Mouse (Mus musculus) heart, embryonic 13.5 days (tissue): ENCODE measurements around the gene Slc16a6. TPM values are rescaled to one million over a fixed set of nuclear protein-coding genes. Genes with fewer than 3 reads are reported as not detected.
A peak's percentile ranks its signal among the peaks of the same experiment; 100 is the strongest.

Experiments
- ATAC-seq: fragments of 200-750 bp; cut with Nextera tagmentation; 2 replicates; pipeline ENCODE4 v1.8.0; 2017; ENCODE audit warnings: moderate TSS enrichment; ENCODE audit not compliant: insufficient number of reproducible peaks, low FRiP score, low TSS enrichment; ENCODE audit errors: extremely low read depth
- H3K27ac ChIP-seq: fragments of 300-500 bp; sonication (generic); replicated peaks from 2 replicates; pipeline ENCODE4 v1.5.1; 2015; ENCODE audit warnings: moderate library complexity, mild to moderate bottlenecking, inconsistent platforms
- H3K27me3 ChIP-seq: fragments of 300-500 bp; sonication (generic); replicated peaks from 2 replicates; pipeline ENCODE4 v1.6.1; 2015; ENCODE audit warnings: mild to moderate bottlenecking, inconsistent platforms
- H3K36me3 ChIP-seq: fragments of 300-500 bp; sonication (generic); 2 replicates; pipeline ENCODE4 v1.6.1; 2015; ENCODE audit warnings: mild to moderate bottlenecking, inconsistent platforms
- H3K4me1 ChIP-seq: fragments of 300-500 bp; sonication (generic); 2 replicates; pipeline ENCODE4 v1.6.1; 2015; ENCODE audit warnings: inconsistent platforms
- H3K4me2 ChIP-seq: fragments of 300-500 bp; sonication (generic); 2 replicates; pipeline ENCODE4 v1.6.1; 2015; ENCODE audit warnings: inconsistent platforms, mild to moderate bottlenecking, moderate library complexity
- H3K4me3 ChIP-seq: fragments of 300-500 bp; sonication (generic); 2 replicates; pipeline ENCODE4 v1.5.1; 2015; ENCODE audit warnings: moderate library complexity, mild to moderate bottlenecking, inconsistent platforms
- H3K9ac ChIP-seq: fragments of 300-500 bp; sonication (generic); 2 replicates; pipeline ENCODE4 v1.6.1; 2015; ENCODE audit warnings: inconsistent platforms, mild to moderate bottlenecking, moderate library complexity
- H3K9me3 ChIP-seq: fragments of 300-500 bp; sonication (generic); 2 replicates; pipeline ENCODE4 v1.6.1; 2016; ENCODE audit warnings: inconsistent platforms
- WGBS: fragments of 180-500 bp; shearing (Covaris S2); methylation state at CpG from one replicate; pipeline ENCODE4 v1.1.7; 2015; ENCODE audit warnings: mixed read lengths; 5-methylcytosine and 5-hydroxymethylcytosine counted together
- polyA plus RNA-seq: library from polyadenylated mRNA; unstranded; fragments of >200 nt; fragmentation: Nextera tagmentation; extraction: Ambion mirVana; gene quantifications from 2 replicates; pipeline ENCODE4 v1.2.1, GENCODE M21; 2015

Gene Slc16a6
- polyA plus RNA-seq, 1 experiment from 2014 or later, result 9.7 TPM

DNA sequence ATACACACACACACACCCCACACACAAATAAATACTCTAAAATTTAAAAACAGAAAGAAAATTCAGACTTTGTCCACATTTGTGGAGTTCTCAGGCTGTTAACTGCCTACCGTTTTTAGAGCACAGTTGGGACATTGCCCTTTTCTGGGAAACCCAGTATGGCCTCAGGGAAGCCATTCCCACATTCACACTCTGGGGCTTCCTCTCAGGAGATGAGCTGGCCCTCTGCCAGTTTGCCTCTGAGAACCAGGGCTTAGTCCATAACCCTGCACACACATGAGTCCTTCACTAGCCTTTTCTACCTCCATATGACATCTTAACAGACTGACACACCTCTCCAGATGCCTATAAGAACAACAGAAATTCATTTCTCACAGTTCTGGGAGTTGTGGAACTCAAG, 50.1 kb downstream of the Slc16a6 start:
- Histone ChIP-seq H3K9ac (no peak overlapping the region), H3K27me3 (peaks cover 3% of the 10 kb centered on the region), H3K27ac (no peak overlapping the region), H3K4me2 (no peak overlapping the region), H3K4me1 (peaks cover 9% of the 10 kb centered on the region), H3K36me3 (peaks cover 2% of the 10 kb centered on the region), H3K4me3 (no peak overlapping the region), H3K9me3 (0 out of 2 replicates have a peak, but pooled peaks cover 6% of the 10 kb centered on the region)
- 53% methylated on average over 1 of the region's 1 CpGs for WGBS
- ATAC-seq, result no peak

DNA sequence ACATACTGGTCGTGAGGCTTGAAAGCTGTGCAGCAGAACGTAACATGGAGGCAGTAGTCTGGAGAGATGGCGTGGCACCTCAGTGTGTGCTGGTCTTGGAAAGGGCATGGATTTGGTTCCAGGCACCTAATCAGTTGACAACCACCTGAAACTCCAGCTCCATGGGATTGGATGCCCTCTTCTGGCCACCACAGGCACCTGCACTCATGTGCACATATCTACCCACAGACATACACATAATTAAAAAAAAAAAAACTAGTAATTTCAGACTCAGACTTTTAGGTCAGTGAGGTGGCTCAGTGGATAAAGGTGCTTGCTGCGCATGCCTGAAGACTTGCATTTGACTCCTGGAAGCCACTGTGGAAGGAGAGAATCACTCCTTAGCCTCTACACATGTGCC, 51.1 kb downstream of the Slc16a6 start:
- ATAC-seq, result no peak
- Histone ChIP-seq H3K9me3 (0 out of 2 replicates have a peak, but pooled peaks cover 6% of the 10 kb centered on the region), H3K27ac (no peak overlapping the region), H3K36me3 (no peaks in the 10 kb centered on the region), H3K9ac (no peak overlapping the region), H3K27me3 (peaks cover 3% of the 10 kb centered on the region), H3K4me2 (no peak overlapping the region), H3K4me1 (peaks cover 9% of the 10 kb centered on the region), H3K4me3 (no peak overlapping the region)
- WGBS, result 96% methylated on average over 4 of the region's 4 CpGs

DNA sequence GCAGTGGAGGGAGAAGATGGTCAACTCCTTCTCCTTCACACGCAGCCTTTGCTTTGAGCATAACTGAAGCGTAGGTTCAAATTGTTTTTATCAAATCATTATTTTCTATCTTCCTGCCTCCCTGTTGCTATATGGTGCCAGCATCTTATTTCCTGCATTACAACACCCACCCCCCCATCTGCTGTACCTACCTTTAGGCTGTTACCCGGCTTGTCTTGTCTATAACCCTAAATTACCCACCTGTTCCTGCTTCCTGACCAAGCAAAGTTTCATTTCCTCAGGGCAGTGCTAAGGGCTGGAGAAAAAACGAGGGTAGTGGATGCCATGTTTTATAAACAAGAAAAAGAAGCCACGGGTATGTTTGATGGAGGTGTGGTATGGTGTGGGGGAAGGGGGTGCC, 52.2 kb downstream of the Slc16a6 start:
- Histone ChIP-seq H3K9me3 (0 out of 2 replicates have a peak, but pooled peaks cover 6% of the 10 kb centered on the region), H3K4me2 (no peak overlapping the region), H3K27me3 (peaks cover 3% of the 10 kb centered on the region), H3K36me3 (no peaks in the 10 kb centered on the region), H3K9ac (no peak overlapping the region), H3K4me3 (no peak overlapping the region), H3K27ac (no peak overlapping the region), H3K4me1 (no peaks in the 10 kb centered on the region)
- 79% methylated on average over 5 of the region's 5 CpGs for WGBS
- no peak for ATAC-seq

DNA sequence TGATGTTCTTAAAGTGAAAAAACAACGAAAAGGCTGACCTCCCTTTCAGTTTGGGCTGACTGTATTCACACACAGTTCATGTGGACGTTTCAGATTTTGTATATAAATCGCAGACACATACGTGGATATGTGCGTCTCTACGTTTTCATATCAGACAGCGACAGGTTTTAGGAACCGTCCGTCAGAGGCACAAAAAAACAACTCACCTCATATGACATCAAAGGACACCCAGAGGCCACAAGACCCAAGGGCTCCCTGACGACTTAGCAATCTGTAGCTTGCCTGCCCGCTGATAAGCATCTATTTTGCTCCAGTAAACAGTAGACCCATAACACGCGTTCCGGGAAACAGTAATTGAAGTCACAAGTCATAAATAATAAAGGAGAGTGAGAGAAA, 52.8 kb downstream of the Slc16a6 start:
- Histone ChIP-seq H3K4me2 (no peak overlapping the region), H3K4me1 (no peaks in the 10 kb centered on the region), H3K4me3 (no peak overlapping the region), H3K9ac (no peak overlapping the region), H3K27me3 (peaks cover 3% of the 10 kb centered on the region), H3K9me3 (0 out of 2 replicates have a peak, but pooled peaks cover 6% of the 10 kb centered on the region), H3K27ac (no peak overlapping the region), H3K36me3 (no peaks in the 10 kb centered on the region)
- WGBS, result 81% methylated on average over 14 of the region's 14 CpGs
- ATAC-seq, result no peak

DNA sequence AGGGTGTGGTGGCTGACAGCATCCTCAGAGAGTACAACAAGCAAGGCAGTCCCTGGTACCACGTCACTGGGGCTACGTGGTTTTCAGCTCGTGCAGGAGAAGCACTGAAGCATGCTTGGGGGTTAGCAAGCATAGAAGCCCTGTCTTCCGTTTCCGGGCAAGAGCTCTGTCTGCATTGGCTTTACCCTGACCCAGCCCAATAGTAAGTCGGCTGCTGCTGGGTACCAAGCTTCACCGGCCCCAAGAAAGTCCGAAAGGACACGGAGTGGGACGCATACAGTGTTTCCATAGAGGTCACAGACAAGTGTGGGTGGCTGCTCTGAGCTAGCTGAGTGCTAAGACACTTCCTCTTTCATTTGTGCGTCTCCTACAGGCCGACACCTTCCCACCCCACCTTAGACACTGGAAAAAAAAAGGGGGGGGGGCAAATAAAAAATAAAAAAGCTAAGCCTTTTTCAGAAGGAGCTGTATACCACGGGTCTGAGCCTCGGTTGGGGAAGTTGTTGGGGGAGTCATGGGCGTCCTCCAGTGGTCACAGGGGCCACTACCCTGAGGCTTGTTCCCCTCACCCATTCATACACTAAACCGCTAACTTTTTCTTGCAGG, 53.3 kb downstream of the Slc16a6 start:
- no peak for ATAC-seq
- H3K4me2 ChIP-seq, result peak overlapping the region; percentile 52
- peaks cover 3% of the 10 kb centered on the region for H3K27me3 ChIP-seq
- H3K4me1 ChIP-seq, result no peaks in the 10 kb centered on the region
- WGBS, result 42% methylated on average over 16 of the region's 16 CpGs
- H3K9ac ChIP-seq, result 0 out of 2 replicates have a peak overlapping the region, but pooled peaks have one; percentile 3
- H3K27ac ChIP-seq, result no peak overlapping the region
- no peak overlapping the region for H3K4me3 ChIP-seq
- H3K36me3 ChIP-seq, result no peaks in the 10 kb centered on the region
- 0 out of 2 replicates have a peak, but pooled peaks cover 6% of the 10 kb centered on the region for H3K9me3 ChIP-seq

DNA sequence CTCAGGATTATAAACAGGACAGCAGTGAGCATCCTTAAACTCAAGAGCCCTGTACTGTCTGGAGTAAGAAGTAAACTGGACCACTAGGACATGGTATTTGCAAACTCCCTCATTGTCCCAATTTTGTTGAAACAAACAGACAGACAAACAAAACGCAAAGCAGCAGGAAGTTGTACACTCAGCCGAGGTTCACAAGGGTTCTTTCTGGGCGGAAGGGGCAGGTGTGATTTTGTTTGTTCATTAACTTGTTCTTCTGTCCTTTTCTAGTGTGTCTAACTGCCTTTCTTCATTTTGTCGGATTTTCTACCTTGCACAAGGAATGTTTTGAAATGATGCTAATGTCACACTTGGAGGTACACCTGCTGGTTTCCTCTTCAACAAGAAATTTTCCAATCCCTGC, 53.9 kb downstream of the Slc16a6 start:
- Histone ChIP-seq H3K27ac (no peak overlapping the region), H3K9me3 (0 out of 2 replicates have a peak, but pooled peaks cover 6% of the 10 kb centered on the region), H3K36me3 (no peaks in the 10 kb centered on the region), H3K27me3 (peaks cover 3% of the 10 kb centered on the region), H3K4me2 (no peak overlapping the region), H3K4me3 (no peak overlapping the region), H3K9ac (no peak overlapping the region), H3K4me1 (no peaks in the 10 kb centered on the region)
- no peak for ATAC-seq
- WGBS, result 56% methylated on average over 4 of the region's 4 CpGs

DNA sequence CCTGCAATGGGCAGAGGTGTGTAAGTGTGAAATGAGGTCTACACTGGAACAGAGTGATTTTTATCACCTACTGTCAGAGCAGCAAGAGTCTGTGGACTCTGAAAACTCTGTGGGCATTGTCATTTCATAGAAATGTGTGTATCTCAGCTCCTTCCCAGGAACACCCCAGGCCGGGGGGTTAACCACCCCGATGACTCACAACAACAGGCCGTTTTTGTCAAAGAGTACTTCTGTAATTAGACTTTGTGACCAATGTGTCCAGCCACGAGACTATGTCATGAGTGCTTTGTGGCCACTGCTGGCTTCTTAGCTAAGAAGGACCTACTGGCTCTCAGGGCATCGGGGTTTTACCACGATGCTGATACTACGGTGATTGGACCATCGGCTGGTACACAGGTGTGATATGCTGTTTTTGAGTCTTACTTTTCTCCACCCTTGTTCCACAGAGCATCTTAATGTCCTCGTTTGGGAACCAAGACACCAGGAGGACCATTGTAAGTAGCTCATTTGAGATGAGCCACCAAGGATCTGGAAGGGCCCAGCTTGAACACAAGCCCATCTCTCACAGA, 55.8 kb downstream of the Slc16a6 start:
- no peak overlapping the region for H3K27ac ChIP-seq
- no peak overlapping the region for H3K4me2 ChIP-seq
- peaks cover 3% of the 10 kb centered on the region for H3K27me3 ChIP-seq
- H3K9me3 ChIP-seq, result 0 out of 2 replicates have a peak, but pooled peaks cover 6% of the 10 kb centered on the region
- no peaks in the 10 kb centered on the region for H3K36me3 ChIP-seq
- no peak for ATAC-seq
- WGBS, result 73% methylated on average over 9 of the region's 9 CpGs
- no peak overlapping the region for H3K9ac ChIP-seq
- no peaks in the 10 kb centered on the region for H3K4me1 ChIP-seq
- no peak overlapping the region for H3K4me3 ChIP-seq

GRCm38 (mm10) chr11:109416709-109417420, 56.5 kb downstream of the Slc16a6 start:
- Histone ChIP-seq H3K4me3 (no peak overlapping the region), H3K9ac (no peak overlapping the region), H3K4me1 (no peaks in the 10 kb centered on the region), H3K27ac (no peak overlapping the region), H3K36me3 (no peaks in the 10 kb centered on the region), H3K27me3 (peaks cover 3% of the 10 kb centered on the region), H3K9me3 (peaks cover 4% of the 10 kb centered on the region; the same call in 1 of the 2 replicates), H3K4me2 (no peak overlapping the region)
- ATAC-seq, result no peak
- WGBS, result 63% methylated on average over 8 of the region's 8 CpGs

DNA sequence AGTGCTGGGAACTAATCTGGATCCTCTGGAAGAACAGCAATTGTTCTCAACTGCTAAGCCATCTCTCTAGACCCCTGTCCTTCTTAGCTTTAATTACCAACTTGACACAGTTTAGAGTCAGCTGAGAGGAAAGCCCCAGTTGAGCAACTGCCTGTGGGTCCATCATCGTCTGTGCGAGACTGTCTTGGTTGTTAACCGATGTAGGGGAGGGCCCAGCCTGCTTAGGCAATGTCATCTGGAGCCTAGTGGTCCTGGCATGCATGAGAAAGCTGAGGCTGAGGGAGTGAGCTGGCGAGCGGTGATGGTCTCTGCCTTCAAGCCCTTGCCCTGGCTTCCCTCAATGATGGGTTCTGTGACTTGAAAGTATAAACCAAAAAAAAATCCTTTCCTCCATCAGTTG, 58.6 kb downstream of the Slc16a6 start:
- peaks cover 3% of the 10 kb centered on the region for H3K27me3 ChIP-seq
- no peaks in the 10 kb centered on the region for H3K4me1 ChIP-seq
- H3K4me2 ChIP-seq, result no peak overlapping the region
- H3K36me3 ChIP-seq, result no peaks in the 10 kb centered on the region
- WGBS, result 88% methylated on average over 5 of the region's 5 CpGs
- ATAC-seq, result no peak
- no peak overlapping the region for H3K27ac ChIP-seq
- peaks cover 5% of the 10 kb centered on the region; the same call in 1 of the 2 replicates for H3K9me3 ChIP-seq
- H3K9ac ChIP-seq, result no peak overlapping the region
- H3K4me3 ChIP-seq, result no peak overlapping the region

DNA sequence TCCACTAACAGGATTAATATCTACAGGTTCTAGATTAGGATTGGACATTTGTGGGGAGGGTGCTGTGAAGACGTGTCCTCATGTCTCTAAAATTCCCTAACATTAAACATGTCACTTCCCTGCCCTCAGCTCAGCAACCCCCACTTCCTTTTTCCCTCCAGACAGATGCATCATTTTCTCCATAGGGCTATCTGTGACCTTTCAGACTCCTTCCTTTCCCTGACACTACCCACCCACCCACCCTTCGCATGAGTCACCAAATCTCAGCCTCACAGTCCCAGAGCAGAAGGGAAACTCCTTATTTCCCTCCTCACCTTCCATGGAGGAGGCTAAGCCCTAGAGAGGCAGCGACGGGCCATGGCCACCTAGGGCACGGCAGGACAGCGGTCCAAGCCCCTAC, 59.8 kb downstream of the Slc16a6 start, which contains the start of gene 9930022D16Rik:
Gene 9930022D16Rik (plus strand): TSS at position 301 of the 400 bp plus-strand sequence.
- Histone ChIP-seq H3K4me1 (no peaks in the 10 kb centered on the region), H3K27me3 (no peaks in the 10 kb centered on the region), H3K9me3 (peaks cover 5% of the 10 kb centered on the region; the same call in 1 of the 2 replicates), H3K4me3 (no peak within 1 kb of the TSS), H3K36me3 (no peaks in the 10 kb centered on the region), H3K4me2 (no peak within 1 kb of the TSS), H3K9ac (no peak within 1 kb of the TSS), H3K27ac (no peak within 1 kb of the TSS)
- 60% methylated on average over 6 of the region's 6 CpGs for WGBS
- ATAC-seq, result no peak

DNA sequence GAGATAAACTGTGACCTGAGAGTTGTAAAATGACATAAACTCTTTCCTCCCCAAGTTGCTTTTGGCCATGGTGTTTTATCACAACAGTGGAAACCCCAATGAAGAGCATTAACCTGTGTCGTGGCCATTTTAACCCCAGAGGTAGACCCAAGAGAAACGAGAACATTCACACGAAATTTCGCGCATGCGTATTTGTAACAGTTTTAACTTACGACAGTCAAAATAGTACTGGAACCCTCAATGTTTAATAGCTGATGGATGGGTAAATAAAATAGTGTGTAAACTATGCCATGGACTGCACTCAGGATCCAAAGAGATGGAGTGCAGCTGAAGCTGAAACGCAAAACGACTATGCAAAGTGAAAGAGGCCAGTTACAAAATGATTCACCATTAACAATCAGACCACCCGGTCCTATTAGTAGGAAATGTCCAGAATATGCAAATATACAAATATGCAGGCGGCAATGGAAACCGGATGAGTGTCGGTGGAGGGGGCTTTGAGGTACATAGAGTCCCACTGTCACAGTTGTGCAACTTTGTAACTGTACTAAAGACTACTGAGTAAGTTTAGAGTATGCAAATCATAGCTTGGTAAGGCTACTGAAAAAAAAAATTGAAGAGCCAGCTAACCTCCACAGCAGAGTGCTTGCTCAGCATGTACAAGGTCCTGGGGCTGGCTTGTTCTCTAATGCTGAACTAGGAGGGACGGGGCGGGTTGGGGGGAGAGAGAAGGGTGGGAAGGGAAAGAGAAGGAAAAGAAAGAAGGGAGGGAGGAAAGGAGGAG, 63.0 kb downstream of the Slc16a6 start:
- H3K27me3 ChIP-seq, result no peaks in the 10 kb centered on the region
- no peak overlapping the region for H3K27ac ChIP-seq
- ATAC-seq, result no peak
- H3K9ac ChIP-seq, result no peak overlapping the region
- no peaks in the 10 kb centered on the region for H3K4me1 ChIP-seq
- no peak overlapping the region for H3K4me2 ChIP-seq
- H3K9me3 ChIP-seq, result peaks cover 5% of the 10 kb centered on the region; the same call in 1 of the 2 replicates
- H3K36me3 ChIP-seq, result no peaks in the 10 kb centered on the region
- 86% methylated on average over 15 of the region's 15 CpGs for WGBS
- no peak overlapping the region for H3K4me3 ChIP-seq
